In the genomic region with DNA sequence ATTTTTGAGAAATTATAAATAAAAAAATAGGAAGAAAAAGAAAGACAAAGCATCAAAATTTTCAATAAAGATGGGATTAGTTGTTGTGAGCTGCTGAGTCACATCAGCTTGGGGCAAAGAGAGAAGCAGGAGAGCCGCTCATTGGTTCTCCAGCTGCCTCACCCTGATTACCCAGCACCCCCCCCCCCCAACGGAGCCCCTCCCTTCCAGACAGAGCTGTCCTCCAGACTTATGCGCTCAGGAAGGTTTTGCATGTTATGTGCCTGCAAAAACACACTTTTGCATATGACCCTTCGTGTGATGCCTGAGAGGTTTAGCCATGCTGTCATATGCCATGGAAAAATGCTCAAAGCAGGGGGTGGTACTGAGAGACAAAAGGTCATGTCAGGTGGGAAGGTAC, we compare ENCODE assay signal across 10 mouse cellular contexts. TPM values are rescaled to one million over a fixed set of nuclear protein-coding genes. Genes with fewer than 3 reads are reported as not detected.
A peak's percentile ranks its signal among the peaks of the same experiment; 100 is the strongest.
DNase-seq lines count a peak whose midpoint lies in the region; ATAC-seq and TF ChIP-seq lines count a peak whose summit lies in the region.
"Had no signal": no experiment of that assay in that cellular context is flagged by ENCODE, and none has a peak within 500 bp of the region (broad histone marks: within the 10 kb centered on the region; RNA-seq: fewer than 3 reads in every experiment).

No protein-coding gene starts in this region.

- no peak overlapping the region for H3K9ac ChIP-seq in forebrain, embryonic 12.5 days
- H3K9ac ChIP-seq in forebrain, embryonic 15.5 days (replicated peaks) = no peak overlapping the region
- no peak overlapping the region for H3K9ac ChIP-seq in midbrain, embryonic 14.5 days (replicated peaks; ENCODE audit: low read length)
- H3K9ac ChIP-seq in limb, embryonic 13.5 days = no peak overlapping the region
- H3K9ac ChIP-seq in stomach, embryonic 16.5 days (ENCODE audit: low read length) = 0 out of 2 replicates have a peak overlapping the region, but pooled peaks have one; percentile 72

- no peak overlapping the region for H3K4me3 ChIP-seq in forebrain, embryonic 12.5 days (replicated peaks)
- no peak overlapping the region for H3K4me3 ChIP-seq in forebrain, embryonic 15.5 days
- peak overlapping the region; percentile 56; the same call in 1 of the 2 replicates for H3K4me3 ChIP-seq in midbrain, embryonic 10.5 days
- no peak overlapping the region for H3K4me3 ChIP-seq in midbrain, embryonic 14.5 days (replicated peaks; ENCODE audit: low read depth, low read length)
- H3K4me3 ChIP-seq in limb, embryonic 13.5 days = 0 out of 2 replicates have a peak overlapping the region, but pooled peaks have one; percentile 37
- no peak overlapping the region for H3K4me3 ChIP-seq in stomach, embryonic 16.5 days (replicated peaks; ENCODE audit: low read length)
- H3K4me3 ChIP-seq in gastrocnemius, adult 2 months = no peak overlapping the region
- H3K4me3 ChIP-seq in cerebellum, adult 2 months (replicated peaks; ENCODE audit: insufficient read depth, low read depth, low read length) = no peak overlapping the region

- no peaks in the 10 kb centered on the region for H3K36me3 ChIP-seq in forebrain, embryonic 12.5 days (replicated peaks)
- no peaks in the 10 kb centered on the region for H3K36me3 ChIP-seq in forebrain, embryonic 15.5 days
- no peaks in the 10 kb centered on the region for H3K36me3 ChIP-seq in midbrain, embryonic 10.5 days
- H3K36me3 ChIP-seq in midbrain, embryonic 14.5 days (ENCODE audit: control insufficient read depth, insufficient read depth, low read length) = no peaks in the 10 kb centered on the region
- H3K36me3 ChIP-seq in limb, embryonic 13.5 days = no peaks in the 10 kb centered on the region
- no peaks in the 10 kb centered on the region for H3K36me3 ChIP-seq in stomach, embryonic 16.5 days (ENCODE audit: control insufficient read depth, insufficient read depth, low read length)

- H3K4me1 ChIP-seq in forebrain, embryonic 12.5 days = peaks cover 31% of the 10 kb centered on the region
- H3K4me1 ChIP-seq in forebrain, embryonic 15.5 days = peaks cover 22% of the 10 kb centered on the region
- peaks cover 43% of the 10 kb centered on the region for H3K4me1 ChIP-seq in midbrain, embryonic 10.5 days
- peaks cover 12% of the 10 kb centered on the region for H3K4me1 ChIP-seq in midbrain, embryonic 14.5 days (ENCODE audit: control insufficient read depth, insufficient read depth, low read length)
- peaks cover 39% of the 10 kb centered on the region for H3K4me1 ChIP-seq in limb, embryonic 13.5 days
- H3K4me1 ChIP-seq in stomach, embryonic 16.5 days (ENCODE audit: control insufficient read depth, insufficient read depth, low read length) = peaks cover 32% of the 10 kb centered on the region
- no peaks in the 10 kb centered on the region for H3K4me1 ChIP-seq in cerebellum, adult 2 months (ENCODE audit: control insufficient read depth, insufficient read depth, low read length)

- TF ChIP-seq POLR2A in cerebellum, adult 2 months (IDR thresholded peaks at IDR 0.05; ENCODE audit: borderline replicate concordance, insufficient read depth, low read length) = no peak

- peaks cover 3% of the 10 kb centered on the region; the same call in 1 of the 2 replicates for H3K27me3 ChIP-seq in forebrain, embryonic 12.5 days
- no peaks in the 10 kb centered on the region for H3K27me3 ChIP-seq in forebrain, embryonic 15.5 days
- H3K27me3 ChIP-seq in midbrain, embryonic 10.5 days (ENCODE audit: low read depth, poor library complexity, severe bottlenecking) = no peaks in the 10 kb centered on the region
- H3K27me3 ChIP-seq in midbrain, embryonic 14.5 days (ENCODE audit: control insufficient read depth, insufficient read depth, low read length) = no peaks in the 10 kb centered on the region
- H3K27me3 ChIP-seq in limb, embryonic 13.5 days = no peaks in the 10 kb centered on the region
- H3K27me3 ChIP-seq in stomach, embryonic 16.5 days (ENCODE audit: control insufficient read depth, insufficient read depth, low read length) = no peaks in the 10 kb centered on the region
- no peaks in the 10 kb centered on the region for H3K27me3 ChIP-seq in cerebellum, adult 2 months (ENCODE audit: control insufficient read depth, insufficient read depth, low read length)

- no peak for TF ChIP-seq CTCF in gastrocnemius, adult 2 months (IDR thresholded peaks at IDR 0.05)
- no peak for TF ChIP-seq CTCF in cerebellum, adult 2 months (IDR thresholded peaks at IDR 0.05; ENCODE audit: borderline replicate concordance, insufficient read depth, low read depth, low read length)

- 29% methylated on average over 4 of the region's 4 CpGs for WGBS in forebrain, embryonic 12.5 days
- WGBS in forebrain, embryonic 15.5 days = 31% methylated on average over 4 of the region's 4 CpGs
- 31% methylated on average over 4 of the region's 4 CpGs for WGBS in midbrain, embryonic 10.5 days
- WGBS in midbrain, embryonic 14.5 days = 26% methylated on average over 4 of the region's 4 CpGs
- WGBS in limb, embryonic 13.5 days = 48% methylated on average over 4 of the region's 4 CpGs
- 37% methylated on average over 4 of the region's 4 CpGs for WGBS in stomach, embryonic 16.5 days
- WGBS in cerebellum, adult 2 months = 48% methylated on average over 4 of the region's 4 CpGs

- no peak overlapping the region for H3K27ac ChIP-seq in forebrain, embryonic 12.5 days
- no peak overlapping the region for H3K27ac ChIP-seq in forebrain, embryonic 15.5 days (replicated peaks)
- peak overlapping the region; percentile 88 for H3K27ac ChIP-seq in midbrain, embryonic 10.5 days (replicated peaks)
- no peak overlapping the region for H3K27ac ChIP-seq in midbrain, embryonic 14.5 days (replicated peaks; ENCODE audit: low read depth, low read length)
- H3K27ac ChIP-seq in limb, embryonic 13.5 days = 0 out of 2 replicates have a peak overlapping the region, but pooled peaks have one; percentile 86
- peak overlapping the region; percentile 95 for H3K27ac ChIP-seq in stomach, embryonic 16.5 days (ENCODE audit: low read length)
- H3K27ac ChIP-seq in gastrocnemius, adult 2 months = no peak overlapping the region
- no peak overlapping the region for H3K27ac ChIP-seq in cerebellum, adult 2 months (ENCODE audit: insufficient read depth, low read length)

- intact Hi-C loops in gastrocnemius, adult 2 months (cut with DNase I) = loop anchor here (10.0 kb wide), 1 partner anchor 90 kb away; a partner anchor contains a TSS

- no peak for ATAC-seq in forebrain, embryonic 12.5 days (ENCODE audit: low FRiP score)
- ATAC-seq in forebrain, embryonic 15.5 days (replicated peaks) = no peak
- no peak for ATAC-seq in midbrain, embryonic 14.5 days (ENCODE audit: low FRiP score, low TSS enrichment)
- ATAC-seq in limb, embryonic 13.5 days (ENCODE audit: low FRiP score, low read depth) = no peak
- no peak for ATAC-seq in stomach, embryonic 16.5 days (ENCODE audit: insufficient read depth, low FRiP score)

- H3K9me3 ChIP-seq in forebrain, embryonic 12.5 days = no peaks in the 10 kb centered on the region
- no peaks in the 10 kb centered on the region for H3K9me3 ChIP-seq in forebrain, embryonic 15.5 days
- no peaks in the 10 kb centered on the region for H3K9me3 ChIP-seq in midbrain, embryonic 10.5 days (replicated peaks)
- no peaks in the 10 kb centered on the region for H3K9me3 ChIP-seq in midbrain, embryonic 14.5 days (ENCODE audit: control insufficient read depth, low read length)
- H3K9me3 ChIP-seq in limb, embryonic 13.5 days = no peaks in the 10 kb centered on the region
- no peaks in the 10 kb centered on the region for H3K9me3 ChIP-seq in stomach, embryonic 16.5 days (replicated peaks; ENCODE audit: control insufficient read depth, low read length)

- H3K4me2 ChIP-seq in forebrain, embryonic 12.5 days = peak overlapping the region; percentile 17; the same call in 1 of the 2 replicates
- no peak overlapping the region for H3K4me2 ChIP-seq in forebrain, embryonic 15.5 days (replicated peaks)
- no peak overlapping the region for H3K4me2 ChIP-seq in midbrain, embryonic 14.5 days (ENCODE audit: low read length)
- H3K4me2 ChIP-seq in limb, embryonic 13.5 days (replicated peaks) = peak overlapping the region; percentile 67
- peak overlapping the region; percentile 64; the same call in 1 of the 2 replicates for H3K4me2 ChIP-seq in stomach, embryonic 16.5 days (ENCODE audit: low read depth, low read length)

- no peak for DNase-seq in midbrain, embryonic 10.5 days (ENCODE audit: low spot score)
- no peak for DNase-seq in midbrain, embryonic 14.5 days
- DNase-seq in gastrocnemius, adult 2 months = no peak
- no peak for DNase-seq in cerebellum, adult 2 months
- DNase-seq: adrenal gland, postnatal 25 days; right cerebral cortex, postnatal 4 days had no signal

RNA-seq across cellular contexts. Expression of a gene that starts 3.7 kb away (rescaled TPM):
- polyA plus RNA-seq in forebrain, embryonic 12.5 days (2016; fragmentation: Nextera tagmentation; extraction: Ambion mirVana) = 110 and 113 TPM in 2 replicates
- 89.5 and 89.7 TPM in 2 replicates for polyA plus RNA-seq in forebrain, embryonic 15.5 days (2015; fragmentation: Nextera tagmentation; extraction: Ambion mirVana)
- polyA plus RNA-seq in midbrain, embryonic 10.5 days (2016; fragmentation: Nextera tagmentation; extraction: Ambion mirVana) = 212 and 273 TPM in 2 replicates
- polyA plus RNA-seq in midbrain, embryonic 14.5 days (2014; fragmentation: Nextera tagmentation; extraction: Ambion mirVana) = 61.3 and 94.4 TPM in 2 replicates
- 101 and 112 TPM in 2 replicates for polyA plus RNA-seq in limb, embryonic 13.5 days (2015; fragmentation: Nextera tagmentation; extraction: Ambion mirVana)
- 142 and 155 TPM in 2 replicates for polyA plus RNA-seq in stomach, embryonic 16.5 days (2015; fragmentation: Nextera tagmentation; extraction: Ambion mirVana)
- total RNA-seq in gastrocnemius, adult 2 months (2021) = 1 to 10 TPM; 5.1 to 6.3 TPM
- polyA plus RNA-seq in cerebellum, adult 2 months (2012; rRNA removed) = 121 and 125 TPM in 2 replicates

Comparison
In these comparisons a context has a peak if more than half of its experiments do, and no peak if none do; other contexts are left out.
1. H3K27ac ChIP-seq: peak in midbrain, embryonic 10.5 days (single experiment), limb, embryonic 13.5 days (single experiment) and stomach, embryonic 16.5 days (single experiment); none in forebrain, embryonic 12.5 days (single experiment), forebrain, embryonic 15.5 days (single experiment), midbrain, embryonic 14.5 days (single experiment), gastrocnemius, adult 2 months (single experiment) and cerebellum, adult 2 months (single experiment).
2. H3K4me2 ChIP-seq: peak in forebrain, embryonic 12.5 days (single experiment), limb, embryonic 13.5 days (single experiment) and stomach, embryonic 16.5 days (single experiment); none in forebrain, embryonic 15.5 days (single experiment) and midbrain, embryonic 14.5 days (single experiment).
3. H3K4me3 ChIP-seq: peak in midbrain, embryonic 10.5 days (single experiment) and limb, embryonic 13.5 days (single experiment); none in forebrain, embryonic 12.5 days (single experiment), forebrain, embryonic 15.5 days (single experiment), midbrain, embryonic 14.5 days (single experiment), stomach, embryonic 16.5 days (single experiment), gastrocnemius, adult 2 months (single experiment) and cerebellum, adult 2 months (single experiment).